Mouse (Mus musculus): ENCODE data around the gene Zfpl1.
"Not testable (repeated sequence)": the region's sequence is repeated elsewhere in the genome, so short reads cannot be mapped to it uniquely, and the experiment has no call there.

The Zfpl1 gene

GRCm38 (mm10) chr19:6084478-6085248, at the start of gene Zfpl1, which contains the start of gene Cdca5:
Gene Zfpl1 (minus strand): TSS chr19:6084956.
Gene Cdca5 (plus strand): TSS chr19:6084983.
- DNase-seq, result peak; percentile 92 to 94

- not testable (repeated sequence) for DNase-seq
These were observed 48.4 kb upstream of the Zfpl1 start for GRCm38 (mm10) chr19:6133197-6133596.

- no peak for DNase-seq
These were observed 47.5 kb upstream of the Zfpl1 start for GRCm38 (mm10) chr19:6132171-6132827.

- DNase-seq, result not testable (repeated sequence)
These were observed 45.8 kb upstream of the Zfpl1 start for GRCm38 (mm10) chr19:6130414-6131128.

DNA sequence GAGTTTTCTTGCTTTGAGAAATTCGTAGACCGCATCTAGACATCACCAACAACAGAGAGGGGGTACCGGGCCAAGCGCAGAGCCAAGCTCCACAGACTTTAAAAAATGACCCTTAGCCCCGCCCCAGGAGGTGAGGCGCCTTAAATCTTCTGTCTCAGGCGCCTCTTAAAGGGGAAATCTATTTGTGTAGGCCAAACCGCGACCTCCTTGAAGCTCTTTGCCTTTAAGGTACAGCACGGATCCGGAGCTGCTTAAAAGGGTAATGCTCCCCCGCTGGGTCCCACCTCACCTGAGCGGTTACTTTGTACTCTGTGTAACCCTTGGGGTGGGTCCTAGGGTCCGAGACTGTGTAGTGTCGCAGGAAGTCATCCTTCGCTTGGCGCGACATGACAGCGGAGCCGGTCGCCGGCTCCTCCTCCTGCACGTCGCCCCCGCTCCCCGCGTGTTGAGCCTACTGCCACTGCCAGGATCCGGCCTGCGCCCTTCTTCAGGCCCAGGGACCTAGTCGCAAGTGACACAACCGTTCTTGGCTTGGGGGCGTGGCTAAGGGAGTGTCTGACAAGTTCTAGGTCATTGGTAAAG, 43.1 kb upstream of the Zfpl1 start, which contains the start of gene Snx15:
Gene Snx15, minus strand, starts transcription at position 545 of the 582 bp plus-strand sequence.
- peak; percentile 91 to 93 for DNase-seq

DNA sequence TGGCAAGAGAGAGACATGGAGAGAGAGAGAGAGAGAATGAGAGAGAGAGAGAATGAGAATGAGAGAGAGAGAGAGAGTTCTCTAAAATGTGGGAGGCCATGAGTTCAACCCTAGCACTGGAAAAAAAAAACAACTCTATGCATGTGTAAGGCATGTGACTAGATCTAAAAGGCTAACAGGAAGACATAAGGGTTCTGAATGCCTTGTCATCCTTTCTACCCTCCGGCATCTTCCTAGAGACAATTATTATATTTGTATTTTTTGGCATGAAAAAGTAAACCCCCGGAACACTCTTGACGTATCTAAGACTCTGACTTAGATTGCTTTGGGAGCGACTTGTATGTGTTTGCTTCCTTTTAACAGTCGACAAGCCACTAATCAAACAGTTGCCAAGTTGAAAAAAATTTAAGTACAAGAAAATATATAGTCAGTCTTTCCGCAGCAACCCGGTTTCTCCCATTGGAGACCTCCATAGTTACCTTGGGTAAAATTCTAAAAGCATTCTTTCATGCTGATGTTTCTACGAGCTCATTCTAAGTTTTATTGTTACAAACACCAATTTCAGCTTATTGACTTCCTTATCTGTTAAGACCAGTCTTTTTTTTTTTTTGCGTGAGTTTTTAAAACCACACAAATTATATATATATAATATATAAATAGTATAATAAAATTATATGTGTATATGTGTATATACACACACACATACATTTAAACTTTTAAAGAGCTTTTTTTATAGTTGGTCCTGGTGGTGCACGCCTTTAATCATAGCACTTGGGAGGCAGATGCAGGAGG, 42.2 kb upstream of the Zfpl1 start:
- no peak for DNase-seq

DNA sequence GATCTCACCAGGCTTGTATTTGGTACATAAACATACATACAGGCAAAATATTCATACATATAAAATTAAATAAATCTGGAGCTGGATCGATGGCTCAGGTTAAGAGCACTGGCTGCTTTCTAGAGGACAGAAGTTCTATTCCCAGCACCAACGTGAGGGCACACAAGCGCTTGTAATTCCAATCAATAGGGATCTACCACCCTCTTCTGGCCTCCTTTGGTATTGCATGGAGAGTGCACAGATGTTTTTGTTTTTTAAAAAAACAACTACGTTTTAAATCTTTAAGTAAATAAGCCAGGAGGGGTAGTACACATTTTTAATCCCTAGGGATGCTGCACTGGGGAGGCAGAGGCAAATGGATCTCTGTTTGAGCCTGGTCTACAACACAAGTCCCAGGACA, 41.5 kb upstream of the Zfpl1 start:
- DNase-seq, result peak in 1 of 2 experiments; percentile 55

- no peak for DNase-seq
These were observed 40.1 kb upstream of the Zfpl1 start for GRCm38 (mm10) chr19:6124898-6125297.

GRCm38 (mm10) chr19:6123330-6123729, 38.6 kb upstream of the Zfpl1 start:
- DNase-seq, result no peak

- no peak for DNase-seq
These were observed 37.0 kb upstream of the Zfpl1 start for GRCm38 (mm10) chr19:6121761-6122160.

- peak in 1 of 2 experiments; percentile 10 for DNase-seq
These were observed 34.0 kb upstream of the Zfpl1 start for GRCm38 (mm10) chr19:6118677-6119185.

DNA sequence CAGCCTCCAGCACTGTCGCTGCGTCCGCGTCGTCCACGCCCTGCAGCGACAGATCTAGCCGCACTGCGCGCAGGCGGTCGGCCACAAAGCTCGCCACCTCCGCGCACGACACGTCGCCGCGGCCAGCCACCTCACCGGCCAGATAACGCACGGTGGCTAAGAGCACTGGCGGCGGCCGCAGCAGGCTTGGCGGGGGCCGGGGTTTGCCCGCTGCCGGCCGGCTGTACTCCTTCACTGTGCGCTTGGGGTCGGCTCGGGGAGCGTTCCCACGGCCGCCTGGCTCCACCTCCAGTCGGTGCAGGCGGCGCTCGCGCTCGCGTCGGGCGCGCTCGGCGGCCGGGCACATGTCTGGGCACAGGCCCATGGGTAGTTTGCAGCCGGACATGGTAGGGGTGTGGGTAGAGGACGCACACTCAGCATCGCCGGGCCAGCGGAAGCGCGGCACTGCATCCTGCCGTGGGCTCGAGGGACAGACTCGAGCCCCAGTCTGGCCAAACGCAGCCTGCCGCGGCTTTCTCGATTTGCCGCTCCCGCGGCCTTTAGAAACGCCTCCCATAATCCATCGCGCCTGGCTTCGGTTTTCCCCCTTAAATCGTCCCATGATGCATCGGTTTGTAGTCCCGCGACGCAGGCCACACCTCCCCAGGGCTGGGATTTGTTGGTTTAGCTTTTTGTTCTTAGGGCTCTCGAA, 33.4 kb upstream of the Zfpl1 start, which contains the start of gene Sac3d1:
Gene Sac3d1, minus strand, starts transcription at position 665 of the 691 bp plus-strand sequence.
- DNase-seq, result peak; percentile 79 to 84

DNA sequence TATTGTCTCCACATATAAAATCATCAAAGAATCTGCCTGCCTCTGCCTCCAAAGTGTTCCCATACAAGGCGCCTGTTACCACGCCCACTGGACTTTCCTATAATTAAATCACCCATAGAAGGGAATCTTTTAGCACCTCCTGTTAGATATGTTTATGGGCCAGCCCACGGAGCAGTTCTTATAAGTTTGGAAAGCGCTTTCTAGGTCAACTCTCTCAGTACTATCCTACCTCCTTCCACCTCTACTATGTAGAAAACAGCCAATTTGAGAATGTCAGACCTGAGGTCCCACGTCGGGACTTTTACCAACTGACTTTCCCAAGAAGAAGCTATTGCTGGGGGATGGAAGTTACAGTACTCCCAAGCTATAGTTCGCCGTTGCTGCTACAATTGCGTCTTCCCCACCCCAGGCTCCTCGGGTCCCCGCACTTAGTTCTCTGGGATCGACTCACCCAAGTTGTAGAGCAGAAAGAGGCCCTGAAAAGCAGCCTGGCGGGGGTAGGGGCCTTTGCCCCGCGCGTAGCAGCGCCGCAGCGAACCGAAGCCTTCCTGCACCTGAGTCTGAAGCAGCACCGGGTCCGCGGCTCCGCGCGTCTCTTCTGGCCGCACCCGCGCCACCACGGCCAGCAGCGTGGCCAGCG, 32.7 kb upstream of the Zfpl1 start:
- no peak for DNase-seq

DNA sequence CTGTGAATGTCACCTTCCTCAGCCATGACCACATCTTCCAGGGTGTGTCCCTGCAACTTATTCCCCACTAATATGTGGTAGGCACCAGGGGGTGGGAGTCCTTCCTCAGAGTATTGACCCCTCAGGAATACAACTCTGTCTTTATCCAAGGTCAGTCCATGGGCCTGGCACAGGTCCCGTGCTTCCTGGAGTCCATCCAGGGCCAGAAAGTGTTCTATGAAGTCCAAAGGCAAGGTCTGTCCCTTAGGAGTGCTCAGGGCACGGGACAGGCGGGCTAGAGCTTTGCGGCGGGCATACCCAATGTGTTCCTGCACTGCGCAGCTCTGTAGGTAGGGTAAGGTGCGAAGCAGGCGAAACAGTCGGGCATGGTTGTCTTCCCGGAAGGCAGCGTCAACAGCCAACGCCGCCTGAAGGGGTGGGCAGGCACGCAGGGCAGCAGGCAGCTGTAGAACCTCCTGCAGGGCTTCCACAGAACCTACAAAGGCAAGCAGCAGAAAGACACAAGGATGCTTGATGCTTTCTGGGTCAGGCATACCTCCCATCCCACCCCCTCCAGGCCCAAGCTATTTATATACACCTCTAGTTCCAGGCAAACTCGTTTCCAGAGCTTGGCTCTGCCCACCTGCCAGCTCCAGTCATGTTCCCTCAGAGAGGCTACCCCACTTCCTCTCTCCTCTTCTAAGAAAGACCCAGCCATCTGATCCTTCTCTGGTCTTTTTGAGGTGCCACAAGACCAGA, 31.5 kb upstream of the Zfpl1 start:
- DNase-seq, result no peak

DNA sequence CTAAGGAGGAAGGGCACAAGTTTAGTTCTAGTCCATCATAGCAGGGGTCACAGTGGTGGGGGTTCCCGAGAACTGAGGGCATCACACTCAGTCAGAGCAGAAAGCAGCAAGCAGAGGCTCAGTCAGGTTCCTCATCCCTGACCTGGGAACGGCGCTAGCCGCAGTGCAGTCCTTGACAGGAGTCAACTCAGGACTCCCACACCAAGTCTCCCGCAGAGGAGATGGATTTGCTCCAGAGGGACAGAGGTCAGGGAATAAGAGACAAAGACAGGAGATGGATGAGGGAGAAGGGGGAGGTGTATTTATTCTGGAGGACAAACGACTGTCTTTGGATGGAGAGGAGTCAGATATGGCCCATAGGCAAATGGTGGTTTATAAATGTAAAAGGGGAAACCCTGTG, 28.4 kb upstream of the Zfpl1 start:
- no peak for DNase-seq

DNA sequence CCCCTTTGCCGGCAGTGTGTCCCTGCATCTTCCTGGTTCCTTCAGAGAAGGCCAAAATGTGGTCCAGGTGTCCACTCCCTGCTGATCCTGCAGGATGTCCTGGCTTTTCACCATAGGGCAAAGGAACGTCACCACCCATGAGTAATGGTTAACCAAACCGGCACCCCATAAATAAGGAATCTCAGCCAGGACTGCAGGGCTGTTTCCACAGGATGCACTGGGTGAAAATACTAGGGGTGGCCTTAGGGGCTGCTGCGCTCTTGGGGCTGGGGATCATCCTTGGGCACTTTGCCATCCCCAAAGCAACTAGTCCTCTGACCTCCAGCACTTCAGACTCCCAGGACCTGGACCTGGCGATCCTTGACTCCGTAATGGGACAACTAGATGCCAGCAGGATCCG, 20.8 kb upstream of the Zfpl1 start, which contains the start of gene Naaladl1:
Gene Naaladl1, plus strand, starts transcription at position 197 of the 400 bp plus-strand sequence.
- no peak for DNase-seq

- no peak for DNase-seq
These were observed 19.7 kb upstream of the Zfpl1 start for GRCm38 (mm10) chr19:6104476-6104875.

DNA sequence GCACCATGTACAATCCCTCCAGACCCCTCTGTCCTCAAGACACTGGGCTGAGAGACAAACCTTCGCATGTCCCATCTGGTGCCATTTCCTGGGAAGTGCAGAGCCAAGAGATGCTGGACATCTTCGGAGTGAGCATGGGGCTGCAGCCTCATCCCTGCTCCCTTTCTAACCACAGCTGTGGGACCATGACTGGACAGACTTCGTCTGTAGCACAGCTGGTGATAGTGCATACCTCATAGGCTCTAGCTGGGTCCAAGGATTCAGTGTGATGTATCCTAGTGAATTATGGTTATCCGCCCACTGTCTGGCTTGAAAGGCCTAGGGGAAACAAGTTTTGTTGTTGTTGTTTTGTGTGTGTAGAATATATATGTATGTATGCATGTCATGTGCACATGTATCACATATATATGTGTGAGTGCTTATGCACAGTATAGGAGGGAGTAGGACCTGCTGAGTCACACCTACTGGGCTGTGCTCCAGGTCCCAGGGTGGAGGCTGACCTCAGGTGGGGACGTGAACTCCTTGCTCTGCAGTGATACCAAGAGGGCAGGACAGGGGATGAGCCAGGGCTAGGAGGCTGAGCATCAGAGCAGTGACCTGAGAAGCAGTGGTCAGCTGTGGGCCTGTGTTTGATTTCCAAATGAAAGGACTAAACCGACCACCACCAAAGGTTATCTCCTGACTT, 17.6 kb upstream of the Zfpl1 start:
- no peak for DNase-seq

DNA sequence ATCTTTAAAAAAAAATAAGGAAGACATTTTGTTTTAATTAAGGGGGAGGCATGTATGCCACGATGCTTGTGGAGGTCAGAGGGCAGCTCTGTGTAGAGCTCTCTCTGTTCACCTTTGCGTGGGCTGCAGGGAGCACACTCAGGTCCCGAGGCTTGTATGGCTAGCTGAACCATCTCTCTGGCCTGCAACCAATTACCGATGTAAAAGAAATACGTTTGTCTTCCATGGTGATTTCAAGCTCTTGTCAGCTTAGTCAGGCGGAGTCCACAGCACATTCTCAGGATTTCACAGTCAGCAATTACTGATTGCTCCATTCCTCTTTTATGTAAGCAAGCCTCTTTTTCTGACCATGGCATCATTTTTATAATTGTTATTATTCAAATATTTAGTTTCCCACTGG, 16.4 kb upstream of the Zfpl1 start:
- no peak for DNase-seq

Data from spleen, adult 18-20 months (tissue).